Mouse (Mus musculus): Measurements from ENCODE around the gene Inip. TPM values are rescaled to one million over a fixed set of nuclear protein-coding genes. Genes with fewer than 3 reads are reported as not detected.

Inip gene
- polyA plus RNA-seq, 1 experiment from 2014 or later = 40.2 TPM

DNA sequence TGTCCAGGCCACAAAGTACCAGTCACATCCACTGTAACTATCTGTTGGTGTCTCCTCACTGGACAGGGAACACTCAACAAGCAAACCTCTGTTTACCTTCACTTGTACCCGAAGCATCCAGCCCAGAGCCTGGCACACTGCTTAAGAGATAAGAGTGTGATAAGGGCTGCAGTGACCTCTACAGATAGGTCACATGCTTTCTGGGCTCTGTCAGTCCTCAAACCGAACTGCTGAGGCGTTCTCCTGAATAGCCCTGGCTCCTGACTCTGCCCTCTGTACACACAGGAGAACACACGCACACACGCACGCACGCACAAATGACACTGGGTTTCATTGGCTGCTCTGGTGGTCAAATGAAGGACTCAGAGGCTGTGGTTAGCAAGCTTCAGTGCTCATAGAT is 12.7 kb upstream of the Inip start:
- Histone ChIP-seq H3K4me1 (ENCODE audit: control insufficient read depth in 2 of 2, insufficient read depth in 2 of 2, low read length in 2 of 2) (peaks cover 25 to 50% of the 10 kb centered on the region in 2 experiments), H3K9ac (ENCODE audit: low read length) (no peak overlapping the region), H3K27me3 (ENCODE audit: control insufficient read depth, insufficient read depth, low read length) (no peaks in the 10 kb centered on the region), H3K9me3 (ENCODE audit: control insufficient read depth, low read length) (no peaks in the 10 kb centered on the region), H3K27ac (replicated peaks in 1 of 2; ENCODE audit: control insufficient read depth in 1 of 2, insufficient read depth in 1 of 2, low read depth in 2 of 2, low read length in 2 of 2) (peak overlapping the region; percentile 2 to 35; a peak in 2 of 4 replicates), H3K4me3 (ENCODE audit: control insufficient read depth in 1 of 2, insufficient read depth in 1 of 2, low read depth in 1 of 2, low read length in 2 of 2) (no peak overlapping the region), H3K4me2 (ENCODE audit: low read length) (peak overlapping the region; percentile 22; the same call in 1 of the 2 replicates), H3K36me3 (ENCODE audit: control insufficient read depth, insufficient read depth, low read length) (no peaks in the 10 kb centered on the region)
- ATAC-seq (ENCODE audit: insufficient number of reproducible peaks, insufficient read depth, low FRiP score, low read depth) = no peak
- 21% methylated on average over 7 of the region's 7 CpGs for WGBS

GRCm38 (mm10) chr4:59808396-59808795 is 7.0 kb upstream of the Inip start:
- WGBS = 81% methylated on average over 5 of the region's 5 CpGs
- no peak overlapping the region for H3K27ac ChIP-seq (replicated peaks in 1 of 2; ENCODE audit: control insufficient read depth in 1 of 2, insufficient read depth in 1 of 2, low read depth in 2 of 2, low read length in 2 of 2)
- H3K9me3 ChIP-seq (ENCODE audit: control insufficient read depth, low read length) = no peaks in the 10 kb centered on the region
- peaks cover 2 to 12% of the 10 kb centered on the region in 2 experiments for H3K4me1 ChIP-seq (ENCODE audit: control insufficient read depth in 2 of 2, insufficient read depth in 2 of 2, low read length in 2 of 2)
- H3K36me3 ChIP-seq (ENCODE audit: control insufficient read depth, insufficient read depth, low read length) = no peaks in the 10 kb centered on the region
- no peak overlapping the region for H3K4me3 ChIP-seq (ENCODE audit: control insufficient read depth in 1 of 2, insufficient read depth in 1 of 2, low read depth in 1 of 2, low read length in 2 of 2)
- H3K27me3 ChIP-seq (ENCODE audit: control insufficient read depth, insufficient read depth, low read length) = no peaks in the 10 kb centered on the region
- H3K9ac ChIP-seq (ENCODE audit: low read length) = no peak overlapping the region
- ATAC-seq (ENCODE audit: insufficient number of reproducible peaks, insufficient read depth, low FRiP score, low read depth) = no peak
- no peak overlapping the region for H3K4me2 ChIP-seq (ENCODE audit: low read length)

GRCm38 (mm10) chr4:59807521-59807920 is 6.1 kb upstream of the Inip start:
- Histone ChIP-seq H3K36me3 (ENCODE audit: control insufficient read depth, insufficient read depth, low read length) (no peaks in the 10 kb centered on the region), H3K4me2 (ENCODE audit: low read length) (peak overlapping the region; percentile 91), H3K4me3 (ENCODE audit: control insufficient read depth in 1 of 2, insufficient read depth in 1 of 2, low read depth in 1 of 2, low read length in 2 of 2) (no peak overlapping the region), H3K27me3 (ENCODE audit: control insufficient read depth, insufficient read depth, low read length) (no peaks in the 10 kb centered on the region), H3K27ac (replicated peaks in 1 of 2; ENCODE audit: control insufficient read depth in 1 of 2, insufficient read depth in 1 of 2, low read depth in 2 of 2, low read length in 2 of 2) (no peak overlapping the region), H3K4me1 (ENCODE audit: control insufficient read depth in 2 of 2, insufficient read depth in 2 of 2, low read length in 2 of 2) (peaks cover 3 to 12% of the 10 kb centered on the region in 2 experiments), H3K9ac (ENCODE audit: low read length) (no peak overlapping the region), H3K9me3 (ENCODE audit: control insufficient read depth, low read length) (no peaks in the 10 kb centered on the region)
- ATAC-seq (ENCODE audit: insufficient number of reproducible peaks, insufficient read depth, low FRiP score, low read depth) = no peak
- WGBS = 58% methylated on average over 2 of the region's 2 CpGs

DNA sequence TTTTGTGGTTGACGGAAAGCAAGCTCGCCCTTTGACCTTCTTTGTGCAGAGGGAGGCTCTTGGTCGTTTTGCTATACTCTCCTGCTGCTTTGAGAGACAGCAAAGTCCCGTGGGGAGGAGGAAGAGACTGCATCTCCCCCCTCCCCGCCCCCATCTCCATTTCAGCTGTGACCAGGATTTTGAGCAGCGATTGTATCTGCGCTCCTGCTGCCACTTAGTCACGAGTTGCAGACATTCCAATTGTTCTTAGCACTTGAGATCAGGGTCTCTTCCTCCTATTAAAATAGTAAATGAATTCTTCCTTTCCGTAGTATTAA is 5.4 kb upstream of the Inip start:
- no peak for ATAC-seq (ENCODE audit: insufficient number of reproducible peaks, insufficient read depth, low FRiP score, low read depth)
- no peaks in the 10 kb centered on the region for H3K36me3 ChIP-seq (ENCODE audit: control insufficient read depth, insufficient read depth, low read length)
- H3K4me2 ChIP-seq (ENCODE audit: low read length) = peak overlapping the region; percentile 91
- 2% methylated on average over 9 of the region's 9 CpGs for WGBS
- no peaks in the 10 kb centered on the region for H3K9me3 ChIP-seq (ENCODE audit: control insufficient read depth, low read length)
- peak overlapping the region; percentile 87 to 89 for H3K4me3 ChIP-seq (ENCODE audit: control insufficient read depth in 1 of 2, insufficient read depth in 1 of 2, low read depth in 1 of 2, low read length in 2 of 2)
- peaks cover 6 to 15% of the 10 kb centered on the region in 2 experiments for H3K4me1 ChIP-seq (ENCODE audit: control insufficient read depth in 2 of 2, insufficient read depth in 2 of 2, low read length in 2 of 2)
- H3K27me3 ChIP-seq (ENCODE audit: control insufficient read depth, insufficient read depth, low read length) = no peaks in the 10 kb centered on the region
- peak overlapping the region; percentile 64 to 81 for H3K27ac ChIP-seq (replicated peaks in 1 of 2; ENCODE audit: control insufficient read depth in 1 of 2, insufficient read depth in 1 of 2, low read depth in 2 of 2, low read length in 2 of 2)
- H3K9ac ChIP-seq (ENCODE audit: low read length) = peak overlapping the region; percentile 86

DNA sequence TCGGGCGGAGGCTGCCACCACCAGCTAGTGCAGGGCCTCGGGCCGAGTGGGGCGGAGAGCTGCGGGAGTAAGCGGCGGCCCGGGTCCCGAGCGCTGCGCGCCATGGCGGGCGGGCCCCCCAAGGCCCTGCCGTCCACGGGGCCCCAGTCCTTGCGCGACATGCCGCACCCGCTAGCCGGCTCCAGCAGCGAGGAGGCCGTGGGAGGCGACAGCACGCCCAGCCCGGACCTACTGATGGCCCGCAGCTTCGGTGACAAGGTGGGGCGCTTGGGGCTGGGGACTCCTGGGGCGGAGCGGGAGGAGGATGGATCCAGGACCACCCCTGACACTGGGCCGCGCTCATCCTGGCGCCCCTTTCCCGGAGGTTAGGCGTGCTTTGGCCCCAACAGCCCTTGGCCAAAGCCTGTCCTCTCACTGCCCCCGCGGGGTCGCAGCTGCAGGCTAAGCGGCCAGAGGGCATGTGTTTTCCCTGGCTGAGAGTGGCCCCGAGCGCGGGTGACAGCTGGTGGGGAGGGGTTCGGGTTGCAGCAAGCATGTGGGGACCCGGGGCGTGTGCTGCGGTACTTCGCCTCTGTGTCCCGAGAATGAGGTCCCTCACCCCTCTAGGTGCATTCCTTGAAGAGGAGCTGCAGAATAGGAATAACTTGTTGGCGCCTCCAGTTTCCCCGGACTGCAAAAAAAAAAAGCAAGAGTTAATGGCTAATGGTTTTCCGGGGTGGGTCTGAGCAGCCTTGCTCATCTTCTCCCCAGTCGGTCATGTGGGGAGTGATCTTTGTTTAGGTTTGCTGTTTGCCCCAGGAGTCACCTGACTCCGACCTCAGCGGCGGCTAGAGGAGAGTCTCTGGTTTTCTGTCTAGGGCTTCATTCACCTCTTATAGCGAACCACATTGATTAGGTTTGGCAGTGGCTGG is 4.8 kb upstream of the Inip start:
- Histone ChIP-seq H3K9ac (ENCODE audit: low read length) (peak overlapping the region; percentile 86), H3K27me3 (ENCODE audit: control insufficient read depth, insufficient read depth, low read length) (no peaks in the 10 kb centered on the region), H3K4me2 (ENCODE audit: low read length) (peak overlapping the region; percentile 91), H3K36me3 (ENCODE audit: control insufficient read depth, insufficient read depth, low read length) (no peaks in the 10 kb centered on the region), H3K9me3 (ENCODE audit: control insufficient read depth, low read length) (no peaks in the 10 kb centered on the region), H3K4me3 (ENCODE audit: control insufficient read depth in 1 of 2, insufficient read depth in 1 of 2, low read depth in 1 of 2, low read length in 2 of 2) (peak overlapping the region; percentile 87 to 89), H3K27ac (replicated peaks in 1 of 2; ENCODE audit: control insufficient read depth in 1 of 2, insufficient read depth in 1 of 2, low read depth in 2 of 2, low read length in 2 of 2) (peak overlapping the region; percentile 64 to 81), H3K4me1 (ENCODE audit: control insufficient read depth in 2 of 2, insufficient read depth in 2 of 2, low read length in 2 of 2) (peaks cover 6 to 15% of the 10 kb centered on the region in 2 experiments)
- under 1% methylated on average over 53 of the region's 58 CpGs for WGBS
- peak; percentile 57 for ATAC-seq (ENCODE audit: insufficient number of reproducible peaks, insufficient read depth, low FRiP score, low read depth)

DNA sequence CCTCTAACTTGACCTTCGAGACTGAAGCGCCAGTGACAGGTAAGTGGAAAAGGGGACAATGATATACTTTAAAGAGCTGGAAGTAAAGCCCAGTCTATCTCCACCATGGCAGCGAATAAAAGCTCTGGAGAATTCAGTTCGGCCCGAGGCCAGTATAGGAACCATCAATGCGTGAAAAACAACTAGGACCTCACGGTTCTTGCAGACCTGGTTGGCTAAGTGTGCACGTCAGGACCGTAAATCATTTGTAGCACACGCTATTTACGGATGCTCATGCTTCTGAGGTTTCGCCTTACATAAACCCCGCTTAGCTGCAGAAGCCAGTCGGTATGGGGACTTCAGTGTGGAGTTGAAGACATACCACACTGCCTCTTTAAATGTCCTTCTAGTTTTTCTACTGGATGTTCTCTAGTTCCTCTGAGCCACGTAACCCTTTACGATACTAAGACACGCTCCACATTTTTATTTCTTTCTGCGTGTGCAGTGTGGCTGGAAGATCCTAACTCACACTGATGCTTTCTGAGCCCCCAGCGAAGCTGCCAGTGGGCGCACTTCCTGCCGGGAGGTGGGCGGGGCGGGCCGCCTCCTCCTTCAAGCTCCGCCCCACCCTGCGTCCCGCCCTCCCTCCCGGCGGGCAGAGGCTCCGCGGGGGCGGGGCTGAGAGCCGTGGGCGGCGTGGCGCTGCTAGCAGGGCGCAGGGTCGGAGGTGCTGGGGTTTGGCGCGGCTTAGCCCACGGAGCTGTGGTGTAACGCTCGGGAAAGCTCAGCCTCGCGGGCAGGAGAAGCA is 4.0 kb upstream of the Inip start, which contains the start of gene Snx30:
Gene Snx30, plus strand, starts transcription at position 660 of the 787 bp plus-strand sequence.
- H3K4me3 ChIP-seq (ENCODE audit: control insufficient read depth in 1 of 2, insufficient read depth in 1 of 2, low read depth in 1 of 2, low read length in 2 of 2) = peak within 1 kb of the TSS; percentile 87 to 89
- no peaks in the 10 kb centered on the region for H3K36me3 ChIP-seq (ENCODE audit: control insufficient read depth, insufficient read depth, low read length)
- H3K27ac ChIP-seq (replicated peaks in 1 of 2; ENCODE audit: control insufficient read depth in 1 of 2, insufficient read depth in 1 of 2, low read depth in 2 of 2, low read length in 2 of 2) = peak within 1 kb of the TSS; percentile 64 to 81
- H3K4me1 ChIP-seq (ENCODE audit: control insufficient read depth in 2 of 2, insufficient read depth in 2 of 2, low read length in 2 of 2) = peaks cover 6 to 15% of the 10 kb centered on the region in 2 experiments
- peak; percentile 92 for ATAC-seq (ENCODE audit: insufficient number of reproducible peaks, insufficient read depth, low FRiP score, low read depth)
- H3K9me3 ChIP-seq (ENCODE audit: control insufficient read depth, low read length) = no peaks in the 10 kb centered on the region
- H3K27me3 ChIP-seq (ENCODE audit: control insufficient read depth, insufficient read depth, low read length) = no peaks in the 10 kb centered on the region
- peak within 1 kb of the TSS; percentile 91 for H3K4me2 ChIP-seq (ENCODE audit: low read length)
- H3K9ac ChIP-seq (ENCODE audit: low read length) = peak within 1 kb of the TSS; percentile 86
- WGBS = 3% methylated on average over 41 of the region's 45 CpGs

DNA sequence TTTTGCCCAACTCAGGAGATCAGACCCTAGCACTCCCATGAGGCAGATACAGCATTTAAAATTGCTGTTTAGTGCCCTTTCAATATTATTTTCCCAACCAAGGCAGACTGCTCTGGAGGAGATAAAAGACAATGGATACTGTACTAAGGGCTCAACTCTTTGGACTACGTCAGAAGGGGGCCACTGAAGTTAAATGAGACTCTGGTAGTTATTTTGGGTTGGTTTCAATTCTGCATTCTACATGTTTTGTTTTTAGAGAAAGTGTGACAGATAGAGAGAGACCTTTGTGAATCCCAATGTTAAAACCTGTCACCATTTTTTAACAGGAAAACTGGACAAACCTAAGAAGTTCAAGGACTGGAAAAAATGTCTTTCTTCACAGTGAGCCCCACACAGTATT is 3.4 kb upstream of the Inip start:
- Histone ChIP-seq H3K36me3 (ENCODE audit: control insufficient read depth, insufficient read depth, low read length) (no peaks in the 10 kb centered on the region), H3K4me2 (ENCODE audit: low read length) (peak overlapping the region; percentile 91), H3K9ac (ENCODE audit: low read length) (peak overlapping the region; percentile 44), H3K4me1 (ENCODE audit: control insufficient read depth in 2 of 2, insufficient read depth in 2 of 2, low read length in 2 of 2) (peaks cover 6 to 15% of the 10 kb centered on the region in 2 experiments), H3K27ac (replicated peaks in 1 of 2; ENCODE audit: control insufficient read depth in 1 of 2, insufficient read depth in 1 of 2, low read depth in 2 of 2, low read length in 2 of 2) (peak overlapping the region in 1 of 2 experiments; percentile 81; a peak in 1 of 4 replicates), H3K4me3 (ENCODE audit: control insufficient read depth in 1 of 2, insufficient read depth in 1 of 2, low read depth in 1 of 2, low read length in 2 of 2) (peak overlapping the region in 1 of 2 experiments; percentile 89; a peak in 2 of 4 replicates), H3K9me3 (ENCODE audit: control insufficient read depth, low read length) (no peaks in the 10 kb centered on the region), H3K27me3 (ENCODE audit: control insufficient read depth, insufficient read depth, low read length) (no peaks in the 10 kb centered on the region)
- no peak for ATAC-seq (ENCODE audit: insufficient number of reproducible peaks, insufficient read depth, low FRiP score, low read depth)
- 64% methylated on average over 1 of the region's 1 CpGs for WGBS
